Mouse (Mus musculus) forebrain, embryonic 11.5 days (tissue): ENCODE measurements at regions not wholly inside any gene's neighbourhood (a gene's known extent, or its start where the extent isn't known, plus 50 kb on each side); places are given as distances from the start of the nearest gene placed in this dataset.
"Not testable (repeated sequence)": the region's sequence is repeated elsewhere in the genome, so short reads cannot be mapped to it uniquely, and the experiment has no call there.

Experiments
- ATAC-seq: fragments of 200-750 bp; cut with Nextera tagmentation; replicated peaks from 2 replicates; pipeline ENCODE4 v1.8.0; 2017; ENCODE audit warnings: moderate TSS enrichment; ENCODE audit not compliant: low FRiP score
- DNase-seq: peaks from one replicate; pipeline ENCODE4 v3.0.0-alpha.2; 2017; ENCODE audit warnings: low spot score
- H3K27ac ChIP-seq: fragments of 300-500 bp; sonication (generic); 2 replicates; pipeline ENCODE4 v1.5.1; 2014; ENCODE audit warnings: low read depth, low read length
- H3K27me3 ChIP-seq: fragments of 300-500 bp; sonication (generic); 2 replicates; pipeline ENCODE4 v1.6.1; 2014; ENCODE audit warnings: mild to moderate bottlenecking, low read length, mixed read lengths; ENCODE audit not compliant: control insufficient read depth, insufficient read depth
- H3K36me3 ChIP-seq: fragments of 300-500 bp; sonication (generic); 2 replicates; pipeline ENCODE4 v1.6.1; 2014; ENCODE audit warnings: mild to moderate bottlenecking, low read length, moderate library complexity, mixed read lengths; ENCODE audit not compliant: control insufficient read depth, insufficient read depth
- H3K4me1 ChIP-seq: fragments of 300-500 bp; sonication (generic); replicated peaks from 2 replicates; pipeline ENCODE4 v1.6.1; 2014; ENCODE audit warnings: low read length, mixed read lengths; ENCODE audit not compliant: control insufficient read depth, insufficient read depth
- H3K4me2 ChIP-seq: fragments of 300-500 bp; sonication (generic); 2 replicates; pipeline ENCODE4 v1.6.1; 2014; ENCODE audit warnings: low read depth, mild to moderate bottlenecking, low read length, moderate library complexity, mixed read lengths; ENCODE audit not compliant: severe bottlenecking
- H3K4me3 ChIP-seq: fragments of 300-500 bp; sonication (generic); 2 replicates; pipeline ENCODE4 v1.5.1; 2014; ENCODE audit warnings: low read depth, low read length
- H3K9ac ChIP-seq: fragments of 300-500 bp; sonication (generic); 2 replicates; pipeline ENCODE4 v1.6.1; 2014; ENCODE audit warnings: low read length
- H3K9me3 ChIP-seq: fragments of 300-500 bp; sonication (generic); 2 replicates; pipeline ENCODE4 v1.6.1; 2016; ENCODE audit warnings: low read length, mixed read lengths; ENCODE audit not compliant: control insufficient read depth
- WGBS: fragments of 180-500 bp; shearing (Covaris S2); extraction: QIAGEN DNeasy Blood & Tissue Kit; methylation state at CpG from one replicate; pipeline ENCODE4 v1.1.7; 2014; 5-methylcytosine and 5-hydroxymethylcytosine counted together

- DNase-seq (no peak), ATAC-seq (no peak)
- no peaks in the 10 kb centered on the region for H3K4me1 ChIP-seq
- H3K9ac ChIP-seq: no peak overlapping the region
- H3K4me2 ChIP-seq: no peak overlapping the region
- no peaks in the 10 kb centered on the region for H3K27me3 ChIP-seq
- no peak overlapping the region for H3K4me3 ChIP-seq
- H3K9me3 ChIP-seq: no peaks in the 10 kb centered on the region
- H3K27ac ChIP-seq: no peak overlapping the region
- 79% methylated on average over 2 of the region's 2 CpGs for WGBS
- H3K36me3 ChIP-seq: no peaks in the 10 kb centered on the region
Measured at GRCm38 (mm10) chr8:37099727-37100126, 106.3 kb downstream of the AI429214 start.

DNA sequence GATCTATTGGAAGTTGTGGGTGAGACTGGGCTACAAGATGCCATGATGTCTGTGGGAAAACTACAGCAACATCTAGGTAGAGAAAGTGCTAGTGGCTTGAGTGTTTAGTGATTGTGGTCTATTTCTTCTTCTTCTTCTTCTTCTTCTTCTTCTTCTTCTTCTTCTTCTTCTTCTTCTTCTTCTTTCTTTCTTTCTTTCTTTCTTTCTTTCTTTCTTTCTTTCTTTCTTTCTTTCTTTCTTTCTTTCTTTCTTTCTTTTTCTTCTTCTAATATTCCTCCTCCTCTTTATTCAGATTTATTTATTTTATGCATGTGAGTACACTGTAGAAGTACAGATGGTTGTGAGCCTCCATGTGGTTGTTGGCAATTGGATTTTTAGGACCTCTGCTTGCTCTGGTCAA, 119.0 kb downstream of the AI429214 start:
- H3K36me3 ChIP-seq, H3K27ac ChIP-seq, H3K4me3 ChIP-seq, H3K4me2 ChIP-seq, DNase-seq, H3K4me1 ChIP-seq, H3K27me3 ChIP-seq, H3K9me3 ChIP-seq, ATAC-seq, H3K9ac ChIP-seq: not testable (repeated sequence)

DNA sequence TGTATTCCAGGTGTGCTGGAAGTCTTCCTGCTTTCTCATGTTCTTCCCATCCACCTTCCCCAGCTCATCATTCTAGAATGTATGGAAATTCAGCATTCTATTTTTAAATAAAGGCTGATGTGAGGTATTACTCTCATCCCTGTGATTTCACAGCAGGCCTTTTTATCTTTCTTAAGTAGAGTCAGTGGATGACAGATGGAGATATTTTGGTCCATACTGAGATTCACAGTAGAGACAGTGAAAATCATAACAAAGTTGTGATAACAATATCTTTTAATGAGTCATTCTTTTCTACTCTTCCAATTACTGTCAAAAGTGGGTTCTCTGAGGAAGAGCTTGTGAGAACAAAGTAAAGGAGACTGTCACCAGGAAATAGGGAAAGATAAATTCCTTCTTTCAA, 132.4 kb downstream of the AI429214 start:
- no peak for DNase-seq
- H3K36me3 ChIP-seq: no peaks in the 10 kb centered on the region

GRCm38 (mm10) chr8:37129670-37130069, 136.3 kb downstream of the AI429214 start:
- no peaks in the 10 kb centered on the region for H3K4me1 ChIP-seq
- H3K9ac ChIP-seq: no peak overlapping the region
- H3K27me3 ChIP-seq: no peaks in the 10 kb centered on the region
- no peak overlapping the region for H3K4me2 ChIP-seq
- no peak overlapping the region for H3K27ac ChIP-seq
- WGBS: 86% methylated on average over 1 of the region's 1 CpGs
- H3K36me3 ChIP-seq: no peaks in the 10 kb centered on the region
- DNase-seq (no peak), ATAC-seq (no peak)
- H3K4me3 ChIP-seq: no peak overlapping the region
- no peaks in the 10 kb centered on the region for H3K9me3 ChIP-seq

More for the DNA sequence above, 132.4 kb downstream of the AI429214 start:
- H3K4me1 ChIP-seq: no peaks in the 10 kb centered on the region
- no peak overlapping the region for H3K9ac ChIP-seq
- no peaks in the 10 kb centered on the region for H3K27me3 ChIP-seq
- no peak for ATAC-seq
- H3K9me3 ChIP-seq: no peaks in the 10 kb centered on the region
- no peak overlapping the region for H3K4me2 ChIP-seq
- H3K4me3 ChIP-seq: no peak overlapping the region
- H3K27ac ChIP-seq: no peak overlapping the region

GRCm38 (mm10) chr8:37131988-37132387, 138.6 kb downstream of the AI429214 start:
- Histone ChIP-seq H3K4me1 (no peaks in the 10 kb centered on the region), H3K27me3 (no peaks in the 10 kb centered on the region), H3K4me3 (no peak overlapping the region), H3K4me2 (no peak overlapping the region), H3K9me3 (no peaks in the 10 kb centered on the region), H3K9ac (no peak overlapping the region), H3K36me3 (no peaks in the 10 kb centered on the region), H3K27ac (no peak overlapping the region)
- 18% methylated on average over 4 of the region's 4 CpGs for WGBS
- DNase-seq (no peak), ATAC-seq (peak; percentile 53; the same call in 1 of the 2 replicates)

DNA sequence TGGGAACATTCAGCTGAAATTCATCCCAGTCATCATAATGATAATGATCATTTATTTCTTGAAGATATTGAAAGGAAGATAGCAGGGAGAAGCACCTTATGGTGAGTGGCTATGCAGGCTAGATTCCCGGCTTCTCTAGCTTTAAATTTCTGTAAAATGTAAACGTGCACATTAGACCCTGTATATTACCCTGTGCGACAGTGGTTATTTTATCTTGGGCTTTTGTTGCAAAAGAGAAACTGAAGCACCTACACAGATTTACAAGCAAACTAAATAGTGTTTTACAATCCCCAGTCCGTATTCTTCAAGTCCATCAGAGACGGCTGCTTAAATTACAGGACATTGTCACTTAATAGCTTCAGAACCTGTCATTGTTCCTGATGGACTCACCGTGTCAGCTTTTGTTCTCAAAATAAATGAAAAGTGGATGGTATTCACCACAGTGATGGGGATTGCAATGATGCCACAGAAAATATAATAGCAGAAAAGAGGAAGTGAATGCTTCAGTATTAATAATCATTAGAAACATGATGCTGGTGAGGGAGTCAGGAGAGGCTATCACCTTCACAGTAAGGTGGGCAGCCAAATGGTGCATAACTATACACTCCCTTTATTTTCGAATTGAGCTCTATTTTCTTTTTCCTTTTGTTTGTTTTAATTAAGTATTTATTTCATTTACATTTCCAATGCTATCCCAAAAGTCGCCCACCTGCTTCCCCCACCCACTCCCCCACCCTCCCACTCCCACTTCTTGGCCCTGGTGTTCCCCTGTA, 141.0 kb downstream of the AI429214 start:
- Histone ChIP-seq H3K36me3 (no peaks in the 10 kb centered on the region), H3K27me3 (no peaks in the 10 kb centered on the region), H3K9me3 (no peaks in the 10 kb centered on the region), H3K4me2 (no peak overlapping the region), H3K27ac (no peak overlapping the region), H3K9ac (no peak overlapping the region), H3K4me1 (no peaks in the 10 kb centered on the region), H3K4me3 (no peak overlapping the region)
- ATAC-seq (no peak), DNase-seq (no peak)
- WGBS: 81% methylated on average over 8 of the region's 8 CpGs

GRCm38 (mm10) chr8:37150286-37150685, 156.9 kb downstream of the AI429214 start:
- WGBS: 70% methylated on average over 1 of the region's 1 CpGs

GRCm38 (mm10) chr8:37154361-37154760, 161.0 kb downstream of the AI429214 start:
- Histone ChIP-seq H3K9me3 (no peaks in the 10 kb centered on the region), H3K27ac (no peak overlapping the region), H3K4me1 (no peaks in the 10 kb centered on the region), H3K9ac (no peak overlapping the region), H3K36me3 (no peaks in the 10 kb centered on the region), H3K4me2 (no peak overlapping the region), H3K4me3 (no peak overlapping the region), H3K27me3 (no peaks in the 10 kb centered on the region)
- WGBS: 92% methylated on average over 7 of the region's 7 CpGs
- no peak for ATAC-seq
- DNase-seq: no peak

More at GRCm38 (mm10) chr8:37150286-37150685, 156.9 kb downstream of the AI429214 start:
- Histone ChIP-seq H3K36me3 (no peaks in the 10 kb centered on the region), H3K4me2 (no peak overlapping the region), H3K9ac (no peak overlapping the region), H3K4me1 (no peaks in the 10 kb centered on the region), H3K9me3 (no peaks in the 10 kb centered on the region), H3K27me3 (no peaks in the 10 kb centered on the region), H3K27ac (no peak overlapping the region), H3K4me3 (no peak overlapping the region)
- no peak for DNase-seq
- ATAC-seq: no peak

GRCm38 (mm10) chr8:37154946-37155345, 161.5 kb downstream of the AI429214 start:
- no peak for ATAC-seq
- H3K4me3 ChIP-seq: no peak overlapping the region
- no peak overlapping the region for H3K9ac ChIP-seq
- no peaks in the 10 kb centered on the region for H3K36me3 ChIP-seq
- H3K9me3 ChIP-seq: no peaks in the 10 kb centered on the region
- no peak for DNase-seq
- H3K27me3 ChIP-seq: no peaks in the 10 kb centered on the region
- WGBS: 92% methylated on average over 8 of the region's 8 CpGs
- H3K4me1 ChIP-seq: no peaks in the 10 kb centered on the region
- no peak overlapping the region for H3K4me2 ChIP-seq
- H3K27ac ChIP-seq: no peak overlapping the region
